In genomic region chr12:100780416-100780815, GRCm38 (mm10) we compare ENCODE assay signal across 16 mouse cellular contexts.
"Had no signal": no experiment of that assay in that cellular context is flagged by ENCODE, and none has a peak within 500 bp of the region (broad histone marks: within the 10 kb centered on the region; RNA-seq: fewer than 3 reads in every experiment).

No protein-coding gene starts in this region.

- H3K4me2 ChIP-seq: neural tube, embryonic 12.5 days had no signal

- H3K27ac ChIP-seq: neural tube, embryonic 12.5 days had no signal

- H3K9me3 ChIP-seq: neural tube, embryonic 12.5 days; neural tube, embryonic 13.5 days; neural tube, embryonic 15.5 days; stomach, embryonic 15.5 days had no signal

- H3K27me3 ChIP-seq: neural tube, embryonic 12.5 days; neural tube, embryonic 13.5 days; neural tube, embryonic 15.5 days; stomach, embryonic 15.5 days had no signal

- H3K9ac ChIP-seq: neural tube, embryonic 12.5 days; neural tube, embryonic 13.5 days; neural tube, embryonic 15.5 days; stomach, embryonic 15.5 days had no signal

- H3K4me3 ChIP-seq: neural tube, embryonic 12.5 days; neural tube, embryonic 13.5 days; neural tube, embryonic 15.5 days; stomach, embryonic 15.5 days had no signal

- DNase-seq: retina, postnatal 1 day; right cerebral cortex, adult 18-20 months; right cerebral cortex, postnatal 14 days; right cerebral cortex, postnatal 25 days; right cerebral cortex, postnatal 4 days; spleen, adult 18-20 months; thymus, adult 18-20 months; thymus, adult 2 months; thymus, postnatal 14 days; thymus, postnatal 25 days; thymus, postnatal 36 days; thymus, postnatal 4 days had no signal

- H3K36me3 ChIP-seq: neural tube, embryonic 12.5 days; neural tube, embryonic 13.5 days; neural tube, embryonic 15.5 days; stomach, embryonic 15.5 days had no signal
